Mouse (Mus musculus): Measurements from ENCODE around the gene Ralgapa2.
A peak's percentile ranks its signal among the peaks of the same experiment; 100 is the strongest.

Gene Ralgapa2

GRCm38 (mm10) chr2:146307060-146307459, 205.1 kb downstream of the Ralgapa2 start:
- peak; percentile 34 for DNase-seq (ENCODE audit: low read depth, low spot score)

- DNase-seq (ENCODE audit: low read depth, low spot score) = peak; percentile 36
Observed at GRCm38 (mm10) chr2:146302094-146302699, 209.9 kb downstream of the Ralgapa2 start.

GRCm38 (mm10) chr2:146300500-146301020, 211.6 kb downstream of the Ralgapa2 start:
- peak; percentile 56 for DNase-seq (ENCODE audit: low read depth, low spot score)

- no peak for DNase-seq (ENCODE audit: low read depth, low spot score)
Observed at GRCm38 (mm10) chr2:146299841-146300460, 212.2 kb downstream of the Ralgapa2 start.

- DNase-seq (ENCODE audit: low read depth, low spot score) = no peak
Observed at GRCm38 (mm10) chr2:146293538-146293937, 218.6 kb downstream of the Ralgapa2 start.

DNA sequence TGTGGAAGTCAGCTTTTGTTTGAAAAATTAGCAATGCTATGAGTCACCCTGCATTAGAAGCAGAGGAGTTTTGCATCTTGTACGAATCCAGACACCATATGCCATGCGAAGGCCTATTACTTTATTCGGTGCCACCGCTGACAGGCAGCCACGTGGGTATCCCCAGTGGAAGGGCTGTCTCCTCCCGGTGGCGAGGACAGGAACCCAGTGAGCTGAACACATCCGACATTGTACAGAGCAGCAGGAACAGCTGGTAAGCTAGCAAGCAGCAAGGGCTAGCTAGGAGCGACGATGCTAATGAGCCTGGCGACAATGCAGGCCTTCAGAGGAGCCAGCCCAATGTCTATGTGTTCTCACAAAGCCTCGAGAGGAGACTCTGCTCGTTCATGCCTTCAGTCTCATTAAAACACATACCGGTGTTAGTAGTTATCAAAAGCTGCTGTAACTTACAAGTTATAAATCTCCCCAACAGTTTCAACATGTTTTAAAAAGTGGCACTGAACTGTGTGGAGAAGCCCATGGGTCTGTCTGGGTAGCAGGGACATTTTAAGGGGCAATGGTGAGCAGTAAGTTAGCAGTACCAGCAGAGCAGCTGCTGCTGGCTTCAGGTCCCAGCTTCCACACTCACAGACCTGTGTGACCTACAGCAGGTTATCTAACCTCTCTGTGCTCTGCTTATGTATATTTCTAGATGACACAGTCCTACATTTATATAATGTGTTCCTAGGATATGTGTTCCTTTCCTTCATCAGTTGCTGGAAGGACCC, 221.1 kb downstream of the Ralgapa2 start:
- DNase-seq (ENCODE audit: low read depth, low spot score) = peak; percentile 93

- peak; percentile 29 for DNase-seq (ENCODE audit: low read depth, low spot score)
Observed at GRCm38 (mm10) chr2:146290366-146290765, 221.8 kb downstream of the Ralgapa2 start.

GRCm38 (mm10) chr2:146289394-146289793, 222.8 kb downstream of the Ralgapa2 start:
- peak; percentile 59 for DNase-seq (ENCODE audit: low read depth, low spot score)

- DNase-seq (ENCODE audit: low read depth, low spot score) = no peak
Observed at GRCm38 (mm10) chr2:146288326-146288725, 223.8 kb downstream of the Ralgapa2 start.

DNA sequence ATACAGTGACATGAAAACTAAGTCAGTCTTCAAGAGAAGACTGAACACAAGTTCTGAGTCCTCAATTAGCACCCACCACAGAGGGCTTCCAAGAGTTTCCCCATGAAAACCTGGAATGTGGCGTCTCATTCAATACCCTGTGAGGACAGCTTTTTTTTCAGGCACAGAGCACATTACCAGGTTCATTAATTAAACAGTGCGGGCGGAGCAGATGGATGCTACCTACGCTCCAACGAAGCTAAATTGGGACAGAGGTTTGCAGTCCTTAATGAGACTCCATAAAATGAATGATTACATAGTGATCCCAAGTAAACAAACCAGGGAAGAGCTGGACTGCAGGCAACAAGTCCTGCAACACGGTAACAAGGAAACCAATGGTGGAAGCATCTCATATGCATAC, 224.6 kb downstream of the Ralgapa2 start:
- peak; percentile 51 for DNase-seq (ENCODE audit: low read depth, low spot score)

DNA sequence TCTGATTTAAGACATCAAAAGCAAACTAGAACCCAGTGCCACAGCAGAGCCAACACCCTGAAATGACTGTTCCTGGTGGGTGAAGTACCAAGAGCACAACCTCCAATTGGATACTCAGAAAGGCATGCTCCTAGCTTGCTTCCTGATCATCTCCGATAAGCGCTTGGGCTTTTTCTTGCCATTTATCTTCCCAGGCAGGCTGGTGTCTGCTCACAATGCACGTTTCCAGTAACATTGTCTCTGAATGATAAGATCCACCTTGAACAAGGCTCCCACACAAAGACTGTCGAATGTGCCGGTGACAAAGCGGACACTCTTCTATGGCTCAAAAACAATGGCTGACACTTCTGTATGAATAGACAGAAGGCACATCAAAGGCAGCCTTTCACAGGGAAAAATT, 230.8 kb downstream of the Ralgapa2 start:
- DNase-seq (ENCODE audit: low read depth, low spot score) = no peak

DNA sequence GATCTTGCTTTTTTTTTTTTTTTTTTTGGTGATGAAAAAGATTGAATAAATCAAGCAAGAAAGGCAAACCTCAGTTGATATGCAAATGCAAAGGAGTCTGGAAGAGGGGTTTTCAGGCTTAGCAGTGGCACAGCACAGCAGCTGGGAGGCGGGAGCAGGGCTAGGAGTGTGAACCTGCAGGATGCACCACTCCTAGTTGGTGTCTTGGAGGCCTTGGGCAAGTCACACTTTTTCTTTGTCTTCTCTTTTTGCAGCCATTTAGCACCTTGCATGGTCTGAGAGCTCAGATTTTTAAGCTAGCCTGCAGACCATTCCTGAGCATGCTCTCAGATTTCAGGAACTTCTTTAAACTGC, 231.2 kb downstream of the Ralgapa2 start:
- DNase-seq (ENCODE audit: low read depth, low spot score) = no peak

DNA sequence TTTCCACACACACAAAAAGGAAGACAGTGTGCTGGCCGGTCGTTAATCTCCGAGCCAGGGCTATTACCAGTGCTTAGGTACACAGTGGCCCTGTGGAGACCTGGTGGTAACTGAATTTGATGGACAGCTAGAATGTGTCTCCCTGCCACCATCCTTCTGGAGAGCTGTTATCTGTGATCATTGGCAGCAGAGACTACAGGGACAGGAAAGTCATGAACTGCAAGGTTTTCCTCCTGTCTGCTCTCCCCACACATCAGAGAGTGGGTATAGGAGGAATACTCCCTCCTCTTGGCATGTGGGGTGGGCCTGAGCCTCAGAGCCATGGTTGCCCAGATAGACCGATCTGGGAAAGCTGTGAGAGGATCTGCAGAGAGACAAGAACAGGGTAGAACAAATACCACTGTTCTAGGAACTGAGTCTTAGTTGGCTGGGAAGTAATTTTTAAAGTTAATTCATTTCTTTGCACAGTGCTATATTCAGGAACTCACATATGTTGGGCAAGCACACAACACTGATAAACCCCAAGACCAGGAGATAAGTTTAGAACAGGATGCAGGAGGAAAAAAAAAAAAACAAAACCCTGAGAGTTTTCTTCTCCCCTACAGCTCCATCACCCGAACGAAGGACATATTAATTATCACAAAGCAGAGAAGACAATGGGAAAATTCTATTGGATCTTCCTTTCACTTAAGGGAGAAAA, 231.8 kb downstream of the Ralgapa2 start:
- DNase-seq (ENCODE audit: low read depth, low spot score) = no peak

DNA sequence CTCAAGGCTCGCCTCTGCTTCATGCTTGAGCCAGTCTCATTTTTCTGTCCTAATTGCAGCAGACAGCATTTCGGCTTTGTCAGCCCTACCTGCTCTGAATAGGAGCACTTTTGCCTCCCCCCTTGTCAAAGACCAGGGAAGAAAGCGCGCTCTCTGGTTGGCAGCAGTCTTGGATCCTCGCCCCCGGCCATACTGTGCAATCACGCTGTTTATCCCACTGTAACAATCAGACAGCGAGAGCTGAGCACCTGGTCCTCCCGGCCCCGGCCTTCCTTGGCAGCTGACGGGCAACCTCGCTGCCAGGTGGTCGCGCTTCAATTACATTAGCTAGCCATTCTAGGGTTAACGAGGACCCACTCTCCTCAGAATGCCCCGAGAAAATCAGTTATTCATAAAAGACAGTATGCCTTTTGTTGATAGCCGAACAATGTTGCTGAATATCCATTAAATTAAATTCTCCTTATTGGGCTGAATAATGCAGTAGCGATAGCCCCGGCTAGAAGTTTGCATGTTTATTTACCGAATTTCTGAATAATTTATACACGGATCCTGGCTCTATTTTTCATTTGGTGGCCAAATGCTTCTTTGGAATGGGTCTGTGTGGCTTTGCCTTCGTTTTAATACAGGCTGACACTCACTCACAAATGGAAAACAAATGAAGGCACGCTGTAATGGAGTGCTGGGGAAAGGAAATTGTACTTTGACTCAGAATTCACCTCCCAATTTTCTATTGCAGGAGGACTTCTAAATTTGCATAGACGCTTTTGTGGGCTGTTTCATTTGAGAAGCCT, 232.5 kb downstream of the Ralgapa2 start:
- peak; percentile 71 for DNase-seq (ENCODE audit: low read depth, low spot score)

GRCm38 (mm10) chr2:146278381-146278780, 233.8 kb downstream of the Ralgapa2 start:
- DNase-seq (ENCODE audit: low read depth, low spot score) = no peak

DNA sequence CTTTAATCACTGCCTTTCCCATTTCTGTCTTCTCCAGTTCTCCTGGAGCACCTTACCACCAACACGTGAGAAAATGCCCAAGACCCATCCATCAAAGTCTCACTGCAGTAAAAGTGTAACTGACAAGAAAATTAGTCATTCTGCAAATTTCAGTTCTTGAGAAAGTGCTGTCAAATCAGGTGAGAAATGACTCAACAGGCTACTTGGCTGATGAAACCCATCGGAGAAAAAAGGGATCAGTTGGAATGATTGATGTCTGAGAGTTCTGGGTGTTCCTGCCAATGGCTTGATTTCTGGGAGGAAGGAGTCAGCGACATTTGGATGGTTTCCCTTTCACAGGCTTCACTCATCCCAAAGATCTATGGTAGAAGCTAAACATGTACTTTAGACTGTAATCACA, 245.6 kb downstream of the Ralgapa2 start:
- DNase-seq (ENCODE audit: low read depth, low spot score) = no peak

DNA sequence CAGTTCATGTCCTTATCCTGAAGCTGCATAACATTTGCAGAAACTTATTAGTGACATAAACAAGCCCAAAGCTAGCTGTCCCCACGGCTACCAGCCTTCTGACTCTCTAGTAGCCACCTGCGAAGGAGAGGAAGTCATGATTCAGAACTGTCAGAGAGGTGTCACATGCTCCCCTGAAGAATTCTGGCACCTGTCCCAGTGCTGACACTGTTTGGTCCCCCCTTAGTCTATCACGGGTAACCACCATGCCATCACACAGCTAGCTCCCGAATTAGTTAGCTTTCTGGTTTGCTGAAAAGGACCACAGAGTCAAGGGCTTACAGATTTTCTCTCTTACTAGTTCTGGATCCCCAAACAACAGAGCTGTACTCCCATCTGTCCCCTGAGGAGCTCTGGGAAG, 247.1 kb downstream of the Ralgapa2 start:
- no peak for DNase-seq (ENCODE audit: low read depth, low spot score)

- DNase-seq (ENCODE audit: low read depth, low spot score) = no peak
Observed at GRCm38 (mm10) chr2:146262966-146263365, 249.2 kb downstream of the Ralgapa2 start.

GRCm38 (mm10) chr2:146262215-146262614, 249.9 kb downstream of the Ralgapa2 start:
- no peak for DNase-seq (ENCODE audit: low read depth, low spot score)

DNA sequence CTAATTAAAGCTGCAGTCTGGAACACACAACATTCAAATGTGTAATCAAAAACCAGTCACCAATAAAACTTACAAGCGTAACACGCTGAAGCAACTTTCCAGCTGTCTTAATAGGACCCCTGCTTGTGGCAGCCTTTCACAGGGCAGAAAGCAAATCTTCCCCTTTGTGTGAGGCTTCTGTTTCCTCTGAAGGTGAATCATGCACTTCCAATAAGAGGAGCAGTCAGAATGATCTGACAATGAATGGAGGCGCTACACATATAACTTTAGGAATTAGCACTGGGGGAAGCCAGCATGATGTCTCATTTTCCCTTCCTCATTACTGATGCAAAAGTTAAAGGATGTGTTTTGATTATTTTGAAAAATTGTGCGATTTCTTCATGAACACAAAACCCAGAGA, 251.0 kb downstream of the Ralgapa2 start:
- DNase-seq (ENCODE audit: low read depth, low spot score) = no peak
